Mouse (Mus musculus) bone marrow, adult 2 months (tissue): ENCODE measurements around the gene Slc25a20.
"Not testable (repeated sequence)": the region's sequence is repeated elsewhere in the genome, so short reads cannot be mapped to it uniquely, and the experiment has no call there.

ENCODE experiments used
- CTCF ChIP-seq: fragments of 200-500 bp; IDR thresholded peaks from 2 replicates; pipeline ENCODE4 v1.5.1; 2011; ENCODE audit warnings: low read length, control low read depth; ENCODE audit not compliant: control insufficient read depth, insufficient read depth
- POLR2A ChIP-seq: fragments of 200-500 bp; IDR thresholded peaks from 2 replicates; pipeline ENCODE4 v1.6.1; 2011; ENCODE audit warnings: low read depth, mild to moderate bottlenecking, control low read depth, low read length, borderline replicate concordance; ENCODE audit not compliant: control insufficient read depth

GRCm38 (mm10) chr9:108655865-108656264, 6.0 kb upstream of the Slc25a20 start:
- not testable (repeated sequence) for TF ChIP-seq CTCF, POLR2A
